Mouse (Mus musculus) pancreas, adult 10 weeks (tissue): Measurements from ENCODE around the gene Xkr8. TPM values are rescaled to one million over a fixed set of nuclear protein-coding genes. Genes with fewer than 3 reads are reported as not detected.

Experiments
- polyA plus RNA-seq: library from polyadenylated mRNA; stranded (reverse); fragments of 350-450 nt; fragmentation: Illumina TruSeq; extraction: RNeasy Lipid Tissue Mini Kit (QIAGEN cat#74804); gene quantifications from one replicate; pipeline ENCODE4 v1.2.3, GENCODE M21; 2015; ENCODE audit warnings: low read depth, low replicate concordance; ENCODE audit not compliant: insufficient read depth

Xkr8 gene
- 0.42 TPM for polyA plus RNA-seq

GRCm38 (mm10) chr4:132732148-132732684 is at the start of gene Xkr8:
Gene Xkr8, minus strand, starts transcription at chr4:132732546.

GRCm38 (mm10) chr4:132767914-132768876 is 35.8 kb upstream of the Xkr8 start, which contains the start of gene Rpa2:
Gene Rpa2, plus strand, starts transcription at chr4:132768332.

GRCm38 (mm10) chr4:132756974-132757373 is 24.6 kb upstream of the Xkr8 start, which contains the start of gene Smpdl3b:
Gene Smpdl3b, minus strand, starts transcription at chr4:132757252.

Other genes with a start within 250 kb of the Xkr8 start
- 2.7 TPM for gene Sesn2, start 222.0 kb downstream of the Xkr8 start, polyA plus RNA-seq
- 63.2 TPM for gene Atpif1, start 198.9 kb downstream of the Xkr8 start, polyA plus RNA-seq
- gene Dnajc8, start 197.0 kb downstream of the Xkr8 start, polyA plus RNA-seq = 25.6 TPM
- 1.2 TPM for gene Ptafr, start 168.5 kb downstream of the Xkr8 start, polyA plus RNA-seq
- 5.5 TPM for gene Eya3, start 93.6 kb downstream of the Xkr8 start, polyA plus RNA-seq
- gene Smpdl3b, start 24.7 kb upstream of the Xkr8 start, polyA plus RNA-seq = 1.2 TPM
- gene Rpa2, start 35.8 kb upstream of the Xkr8 start, polyA plus RNA-seq = 2.0 TPM
- 1.3 TPM for gene Themis2, start 63.8 kb upstream of the Xkr8 start, polyA plus RNA-seq
- 4.2 TPM for gene Ppp1r8, start 110.6 kb upstream of the Xkr8 start, polyA plus RNA-seq
- gene Stx12, start 152.0 kb upstream of the Xkr8 start, polyA plus RNA-seq = 9.8 TPM
- gene Fam76a, start 190.0 kb upstream of the Xkr8 start, polyA plus RNA-seq = 5.7 TPM
- gene Fgr, start 241.5 kb upstream of the Xkr8 start, polyA plus RNA-seq = 0.46 TPM